Mouse (Mus musculus) heart, embryonic 11.5 days (tissue): ENCODE results near the gene Six5. TPM values are rescaled to one million over a fixed set of nuclear protein-coding genes. Genes with fewer than 3 reads are reported as not detected.
A peak's percentile ranks its signal among the peaks of the same experiment; 100 is the strongest.

ENCODE experiments used
- ATAC-seq: fragments of 200-750 bp; cut with Nextera tagmentation; replicated peaks from 2 replicates; pipeline ENCODE4 v1.8.0; 2017; ENCODE audit warnings: moderate library complexity; ENCODE audit not compliant: insufficient number of reproducible peaks, low FRiP score, low TSS enrichment
- H3K27ac ChIP-seq: fragments of 300-500 bp; sonication (generic); 2 replicates; pipeline ENCODE4 v1.5.1; 2014; ENCODE audit warnings: mild to moderate bottlenecking, low read depth, low read length
- H3K27me3 ChIP-seq: fragments of 300-500 bp; sonication (generic); 2 replicates; pipeline ENCODE4 v1.6.1; 2014; ENCODE audit warnings: mild to moderate bottlenecking, low read length, mixed read lengths; ENCODE audit not compliant: control insufficient read depth, insufficient read depth
- H3K36me3 ChIP-seq: fragments of 300-500 bp; sonication (generic); 2 replicates; pipeline ENCODE4 v1.6.1; 2014; ENCODE audit warnings: mild to moderate bottlenecking, low read length, moderate library complexity, mixed read lengths; ENCODE audit not compliant: control insufficient read depth, insufficient read depth
- H3K4me1 ChIP-seq: fragments of 300-500 bp; sonication (generic); 2 replicates; pipeline ENCODE4 v1.6.1; 2014; ENCODE audit warnings: low read length; ENCODE audit not compliant: control insufficient read depth, insufficient read depth
- H3K4me2 ChIP-seq: fragments of 300-500 bp; sonication (generic); 2 replicates; pipeline ENCODE4 v1.6.1; 2014; ENCODE audit warnings: mild to moderate bottlenecking, moderate library complexity
- H3K4me3 ChIP-seq: fragments of 300-500 bp; sonication (generic); 2 replicates; pipeline ENCODE4 v1.5.1; 2014; ENCODE audit warnings: low read depth, low read length
- H3K9ac ChIP-seq: fragments of 300-500 bp; sonication (generic); 2 replicates; pipeline ENCODE4 v1.6.1; 2014; ENCODE audit warnings: mild to moderate bottlenecking, low read depth, low read length, moderate library complexity
- H3K9me3 ChIP-seq: fragments of 300-500 bp; sonication (generic); replicated peaks from 2 replicates; pipeline ENCODE4 v1.6.1; 2016; ENCODE audit warnings: low read length; ENCODE audit not compliant: control insufficient read depth
- WGBS: fragments of 180-500 bp; shearing (Covaris S2); extraction: QIAGEN DNeasy Blood & Tissue Kit; methylation state at CpG from one replicate; pipeline ENCODE4 v1.1.7; 2014; ENCODE audit not compliant: insufficient replicate concordance; 5-methylcytosine and 5-hydroxymethylcytosine counted together
- polyA plus RNA-seq: library from polyadenylated mRNA; unstranded; fragments of >200 nt; fragmentation: Nextera tagmentation; extraction: Ambion mirVana; gene quantifications from 2 replicates; pipeline ENCODE4 v1.2.1, GENCODE M21; 2014

Gene Six5
- polyA plus RNA-seq, 1 experiment from 2014 or later: 6.9 TPM

GRCm38 (mm10) chr7:19085495-19085894 is 8.9 kb upstream of the Six5 start:
- no peak for ATAC-seq
- WGBS: 9% methylated on average over 6 of the region's 6 CpGs
- Histone ChIP-seq H3K27ac (0 out of 2 replicates have a peak overlapping the region, but pooled peaks have one; percentile 29), H3K36me3 (peaks cover 27% of the 10 kb centered on the region), H3K9ac (peak overlapping the region; percentile 54), H3K4me3 (0 out of 2 replicates have a peak overlapping the region, but pooled peaks have one; percentile 15), H3K9me3 (no peaks in the 10 kb centered on the region), H3K4me1 (peaks cover 53% of the 10 kb centered on the region), H3K27me3 (no peaks in the 10 kb centered on the region), H3K4me2 (peak overlapping the region; percentile 50)

GRCm38 (mm10) chr7:19086042-19086441 is 8.4 kb upstream of the Six5 start:
- no peak overlapping the region for H3K9ac ChIP-seq
- peak; percentile 45; the same call in 1 of the 2 replicates for ATAC-seq
- peaks cover 53% of the 10 kb centered on the region for H3K4me1 ChIP-seq
- H3K36me3 ChIP-seq: peaks cover 22% of the 10 kb centered on the region
- H3K27me3 ChIP-seq: peaks cover 2% of the 10 kb centered on the region; the same call in 1 of the 2 replicates
- H3K4me3 ChIP-seq: peak overlapping the region; percentile 15; the same call in 1 of the 2 replicates
- H3K4me2 ChIP-seq: peak overlapping the region; percentile 50
- 8% methylated on average over 14 of the region's 14 CpGs for WGBS
- no peaks in the 10 kb centered on the region for H3K9me3 ChIP-seq
- H3K27ac ChIP-seq: no peak overlapping the region

GRCm38 (mm10) chr7:19086760-19087159 is 7.6 kb upstream of the Six5 start:
- H3K9me3 ChIP-seq: no peaks in the 10 kb centered on the region
- ATAC-seq: no peak
- H3K4me2 ChIP-seq: no peak overlapping the region
- H3K36me3 ChIP-seq: peaks cover 16% of the 10 kb centered on the region
- no peak overlapping the region for H3K9ac ChIP-seq
- no peak overlapping the region for H3K27ac ChIP-seq
- H3K4me3 ChIP-seq: no peak overlapping the region
- H3K27me3 ChIP-seq: peaks cover 6% of the 10 kb centered on the region; the same call in 1 of the 2 replicates
- H3K4me1 ChIP-seq: peaks cover 53% of the 10 kb centered on the region
- 67% methylated on average over 18 of the region's 18 CpGs for WGBS

GRCm38 (mm10) chr7:19088813-19089212 is 5.6 kb upstream of the Six5 start:
- H3K4me1 ChIP-seq: peaks cover 48% of the 10 kb centered on the region
- no peak overlapping the region for H3K4me3 ChIP-seq
- H3K4me2 ChIP-seq: no peak overlapping the region
- 34% methylated on average over 10 of the region's 10 CpGs for WGBS
- peaks cover 8% of the 10 kb centered on the region; the same call in 1 of the 2 replicates for H3K36me3 ChIP-seq
- peaks cover 6% of the 10 kb centered on the region; the same call in 1 of the 2 replicates for H3K27me3 ChIP-seq
- ATAC-seq: no peak
- no peak overlapping the region for H3K27ac ChIP-seq
- H3K9ac ChIP-seq: no peak overlapping the region
- H3K9me3 ChIP-seq: no peaks in the 10 kb centered on the region

GRCm38 (mm10) chr7:19091913-19092312 is 2.5 kb upstream of the Six5 start:
- no peak overlapping the region for H3K27ac ChIP-seq
- peaks cover 8% of the 10 kb centered on the region; the same call in 1 of the 2 replicates for H3K36me3 ChIP-seq
- no peak overlapping the region for H3K4me3 ChIP-seq
- peaks cover 28% of the 10 kb centered on the region for H3K4me1 ChIP-seq
- no peaks in the 10 kb centered on the region for H3K9me3 ChIP-seq
- peaks cover 6% of the 10 kb centered on the region; the same call in 1 of the 2 replicates for H3K27me3 ChIP-seq
- H3K4me2 ChIP-seq: peak overlapping the region; percentile 96
- no peak for ATAC-seq
- H3K9ac ChIP-seq: peak overlapping the region; percentile 68
- WGBS: 32% methylated on average over 17 of the region's 17 CpGs

- Histone ChIP-seq H3K9ac (peak overlapping the region; percentile 68), H3K4me2 (peak overlapping the region; percentile 96), H3K27me3 (peaks cover 6% of the 10 kb centered on the region; the same call in 1 of the 2 replicates), H3K4me3 (peak overlapping the region; percentile 78), H3K36me3 (peaks cover 11% of the 10 kb centered on the region; the same call in 1 of the 2 replicates), H3K4me1 (peaks cover 34% of the 10 kb centered on the region), H3K27ac (peak overlapping the region; percentile 93), H3K9me3 (no peaks in the 10 kb centered on the region)
- WGBS: 4% methylated on average over 38 of the region's 38 CpGs
- ATAC-seq: peak; percentile 35
These were observed 1.8 kb upstream of the Six5 start for GRCm38 (mm10) chr7:19092381-19093173.

- H3K4me3 ChIP-seq: peak overlapping the region; percentile 78
- WGBS: under 1% methylated on average over 10 of the region's 15 CpGs
- peak overlapping the region; percentile 96 for H3K4me2 ChIP-seq
- no peaks in the 10 kb centered on the region for H3K9me3 ChIP-seq
- H3K9ac ChIP-seq: peak overlapping the region; percentile 68
- peaks cover 37% of the 10 kb centered on the region for H3K4me1 ChIP-seq
- H3K36me3 ChIP-seq: peaks cover 8% of the 10 kb centered on the region; the same call in 1 of the 2 replicates
- peak overlapping the region; percentile 93 for H3K27ac ChIP-seq
- ATAC-seq: 0 out of 2 replicates have a peak, but pooled peaks have one; percentile 44
- peaks cover 6% of the 10 kb centered on the region; the same call in 1 of the 2 replicates for H3K27me3 ChIP-seq
These were observed 1.2 kb upstream of the Six5 start for GRCm38 (mm10) chr7:19093174-19093521.

GRCm38 (mm10) chr7:19093537-19094385 is 633 bp upstream of the Six5 start:
- Histone ChIP-seq H3K4me3 (peak overlapping the region; percentile 78), H3K4me2 (peak overlapping the region; percentile 96), H3K36me3 (0 out of 2 replicates have a peak, but pooled peaks cover 8% of the 10 kb centered on the region), H3K27me3 (peaks cover 6% of the 10 kb centered on the region; the same call in 1 of the 2 replicates), H3K9ac (peak overlapping the region; percentile 92), H3K9me3 (no peaks in the 10 kb centered on the region), H3K27ac (peak overlapping the region; percentile 98), H3K4me1 (peaks cover 37% of the 10 kb centered on the region)
- under 1% methylated on average over 45 of the region's 45 CpGs for WGBS
- ATAC-seq: peak; percentile 71
